Comparison of ENCODE assay signal across 8 mouse cellular contexts in the genomic region with DNA sequence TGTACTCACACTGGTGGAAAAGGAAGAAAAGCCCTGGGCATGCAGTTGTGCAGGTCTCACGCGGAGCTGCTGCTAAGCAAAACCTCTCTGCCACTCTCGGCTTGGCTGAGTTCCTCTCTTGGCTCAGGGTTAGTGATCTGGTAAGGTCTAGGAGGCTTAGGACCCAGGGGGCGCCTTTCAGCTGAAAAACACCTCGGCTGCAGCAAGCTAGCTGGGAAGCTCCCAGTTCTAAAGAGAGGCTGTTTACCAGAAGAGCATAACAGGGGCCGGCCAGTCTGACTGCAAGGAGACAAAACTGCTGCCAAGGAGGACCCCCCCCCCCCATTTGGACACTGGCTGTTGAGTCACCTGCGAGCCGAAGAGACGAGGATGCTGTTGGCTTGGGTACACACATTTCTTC. TPM values are rescaled to one million over a fixed set of nuclear protein-coding genes. Genes with fewer than 3 reads are reported as not detected.
DNase-seq lines count a peak whose midpoint lies in the region; ATAC-seq and TF ChIP-seq lines count a peak whose summit lies in the region.

No protein-coding gene starts in this region.

- H3K9ac ChIP-seq in lung, embryonic 14.5 days = peak overlapping the region; percentile 27

- H3K27me3 ChIP-seq in lung, embryonic 14.5 days (ENCODE audit: insufficient read depth, low read length) = no peaks in the 10 kb centered on the region

- H3K36me3 ChIP-seq in lung, embryonic 14.5 days (ENCODE audit: insufficient read depth) = no peaks in the 10 kb centered on the region

- H3K4me3 ChIP-seq in lung, embryonic 14.5 days (ENCODE audit: low read depth, low read length) = peak overlapping the region; percentile 45

- ATAC-seq in frontal cortex, adult (ENCODE audit: low TSS enrichment) = peak; percentile 58
- ATAC-seq in hematopoietic stem cell, adult 5-6 weeks (replicated peaks in 1 of 2; ENCODE audit: insufficient read depth in 1 of 2, low FRiP score in 2 of 2, low TSS enrichment in 1 of 2, low read depth in 1 of 2, poor library complexity in 2 of 2, severe bottlenecking in 2 of 2) = peak; percentile 46 to 57
- no peak for ATAC-seq in lung, embryonic 14.5 days (ENCODE audit: insufficient read depth)
- ATAC-seq in neutrophil, adult 5-6 weeks (ENCODE audit: extremely low read depth, insufficient number of reproducible peaks, low FRiP score, poor library complexity, severe bottlenecking) = peak; percentile 35

- peak; percentile 75 for DNase-seq in ES-CJ7 (ENCODE audit: low read depth, low spot score)
- DNase-seq in cerebellum, adult 18-20 months = peak; percentile 93 to 98
- DNase-seq in layer of hippocampus, adult 9-10 months (ENCODE audit: low spot score) = peak; percentile 78
- peak; percentile 85 for DNase-seq in lung, embryonic 14.5 days
- peak; percentile 81 for DNase-seq in testis, postnatal 14 days (ENCODE audit: low spot score)

- peak overlapping the region; percentile 95 for H3K4me2 ChIP-seq in lung, embryonic 14.5 days

- WGBS in lung, embryonic 14.5 days = 1% methylated on average over 9 of the region's 9 CpGs

- 0 out of 2 replicates have a peak, but pooled peaks cover 12% of the 10 kb centered on the region for H3K4me1 ChIP-seq in lung, embryonic 14.5 days (ENCODE audit: insufficient read depth)

- H3K9me3 ChIP-seq in lung, embryonic 14.5 days (ENCODE audit: low read depth, low read length) = no peaks in the 10 kb centered on the region

- H3K27ac ChIP-seq in lung, embryonic 14.5 days (ENCODE audit: low read depth) = peak overlapping the region; percentile 26; the same call in 1 of the 2 replicates

- peak; percentile 58 for TF ChIP-seq CTCF in lung, embryonic 14.5 days (IDR thresholded peaks at IDR 0.05; ENCODE audit: low read depth)

RNA-seq across cellular contexts. Expression of a gene that starts 0.4 kb away (rescaled TPM):
- 89.8 and 116 TPM in 2 replicates for total RNA-seq in hematopoietic stem cell, adult 5-6 weeks (2017)
- polyA plus RNA-seq in lung, embryonic 14.5 days (2014; fragmentation: Nextera tagmentation; extraction: Ambion mirVana) = 6.4 and 8.5 TPM in 2 replicates
- 62.5 and 68.5 TPM in 2 replicates for total RNA-seq in neutrophil, adult 5-6 weeks (2017)

RNA-seq across cellular contexts. Expression of a gene that starts 41.9 kb away (rescaled TPM):
- 81.0 and 84.7 TPM in 2 replicates for total RNA-seq in hematopoietic stem cell, adult 5-6 weeks (2017)
- 60.7 and 61.3 TPM in 2 replicates for polyA plus RNA-seq in lung, embryonic 14.5 days (2014; fragmentation: Nextera tagmentation; extraction: Ambion mirVana)
- 52.3 and 60.4 TPM in 2 replicates for total RNA-seq in neutrophil, adult 5-6 weeks (2017)
